Mouse (Mus musculus) ES-E14 (cell line): ENCODE data around the gene Anks1b. TPM values are rescaled to one million over a fixed set of nuclear protein-coding genes. Genes with fewer than 3 reads are reported as not detected.

ENCODE experiments used
- DNase-seq: peaks from one replicate; pipeline ENCODE4 v3.0.0-alpha.2; 2013; ENCODE audit warnings: low read depth, low spot score
- H3K27ac ChIP-seq: 2 replicates; pipeline ENCODE4 v1.5.1; 2012; ENCODE audit warnings: low read depth, mild to moderate bottlenecking, low read length, moderate library complexity, mixed read lengths; ENCODE audit not compliant: poor library complexity, insufficient read depth, severe bottlenecking
- H3K36me3 ChIP-seq: 2 replicates; pipeline ENCODE4 v1.6.1; 2012; ENCODE audit warnings: mild to moderate bottlenecking, low read length, moderate library complexity, mixed read lengths; ENCODE audit not compliant: control insufficient read depth, poor library complexity, insufficient read depth, severe bottlenecking
- H3K4me1 ChIP-seq, 2 experiments: fragments of 150-350 bp in 1 of 2; sonication (generic) in 1 of 2; 2 replicates each; pipeline ENCODE4 v1.6.1; 2012; ENCODE audit warnings: low read length in 2 of 2, mild to moderate bottlenecking in 1 of 2, mixed read lengths in 1 of 2; ENCODE audit not compliant: control insufficient read depth in 2 of 2, insufficient read depth in 2 of 2, poor library complexity in 1 of 2
- H3K4me3 ChIP-seq, 2 experiments: fragments of 150-350 bp in 1 of 2; sonication (generic) in 1 of 2; 2 replicates each; pipeline ENCODE4 v1.5.1; 2012; ENCODE audit warnings: low read length in 2 of 2, low read depth in 1 of 2, mild to moderate bottlenecking in 1 of 2, mixed read lengths in 1 of 2; ENCODE audit not compliant: insufficient read depth in 1 of 2, poor library complexity in 1 of 2, severe bottlenecking in 1 of 2
- H3K9ac ChIP-seq: 2 replicates; pipeline ENCODE4 v1.6.1; 2012; ENCODE audit warnings: low read depth, mild to moderate bottlenecking, low read length, mixed read lengths; ENCODE audit not compliant: poor library complexity, insufficient read depth, severe bottlenecking
- H3K9me3 ChIP-seq: fragments of 150-350 bp; sonication (generic); 2 replicates; pipeline ENCODE4 v1.6.1; 2012; ENCODE audit warnings: low read depth, mild to moderate bottlenecking, low read length; ENCODE audit not compliant: control insufficient read depth, insufficient read depth
- CHD2 ChIP-seq: IDR thresholded peaks from 2 replicates; pipeline ENCODE4 v1.6.1; 2014; ENCODE audit warnings: mild to moderate bottlenecking, low read depth, low read length, inconsistent platforms
- HCFC1 ChIP-seq: IDR thresholded peaks from 2 replicates; pipeline ENCODE4 v1.6.1; 2012; ENCODE audit warnings: low read length, inconsistent platforms, borderline replicate concordance; ENCODE audit not compliant: insufficient read depth
- MAFK ChIP-seq: IDR thresholded peaks from 2 replicates; pipeline ENCODE4 v1.6.1; 2014; ENCODE audit warnings: mild to moderate bottlenecking, low read depth, low read length, inconsistent platforms; ENCODE audit not compliant: insufficient read depth
- ZC3H11A ChIP-seq: IDR thresholded peaks from 2 replicates; pipeline ENCODE4 v1.6.1; 2012; ENCODE audit warnings: low read depth, mild to moderate bottlenecking, inconsistent platforms, low read length, borderline replicate concordance
- ZNF384 ChIP-seq: IDR thresholded peaks from 2 replicates; pipeline ENCODE4 v1.6.1; 2012; ENCODE audit warnings: low read depth, low read length, inconsistent platforms
- in situ Hi-C, 2 experiments: fragments of 600-800 bp; cut with MboI; formaldehyde crosslinking; loops; one replicate each; pipeline ENCODE4 v1.15.1; 2025; ENCODE audit warnings: low sequenced_read_pairs in 2 of 2, inconsistent platforms in 1 of 2; ENCODE audit not compliant: unreplicated experiment in 2 of 2
- total RNA-seq: library from RNA; depleted of rRNA; stranded (reverse); fragments of 300-350 nt; gene quantifications from 2 replicates; pipeline ENCODE4 v1.2.3, GENCODE M21; 2012

Gene Anks1b
- total RNA-seq, 1 experiment = 2.6 TPM

GRCm38 (mm10) chr10:90923476-90923875, 1050.2 kb downstream of the Anks1b start:
- Histone ChIP-seq H3K4me1 (no peaks in the 10 kb centered on the region), H3K9ac (no peak overlapping the region), H3K9me3 (no peaks in the 10 kb centered on the region), H3K27ac (no peak overlapping the region), H3K4me3 (no peak overlapping the region), H3K36me3 (no peaks in the 10 kb centered on the region)
- in situ Hi-C loops = no loop called here
- no peak for TF ChIP-seq MAFK
- TF ChIP-seq CHD2 = no peak
- no peak for TF ChIP-seq ZC3H11A
- no peak for TF ChIP-seq ZNF384
- no peak for TF ChIP-seq HCFC1
- no peak for DNase-seq

GRCm38 (mm10) chr10:90933088-90933487, 1059.8 kb downstream of the Anks1b start:
- Histone ChIP-seq H3K4me1 (no peaks in the 10 kb centered on the region), H3K27ac (no peak overlapping the region), H3K36me3 (no peaks in the 10 kb centered on the region), H3K4me3 (no peak overlapping the region), H3K9me3 (no peaks in the 10 kb centered on the region), H3K9ac (no peak overlapping the region)
- TF ChIP-seq HCFC1 (no peak), ZC3H11A (no peak), MAFK (no peak)
- no peak for DNase-seq
- in situ Hi-C loops = no loop called here

- H3K4me3 ChIP-seq = no peak overlapping the region
- in situ Hi-C loops = no loop called here
- DNase-seq = no peak
- H3K36me3 ChIP-seq = no peaks in the 10 kb centered on the region
- H3K9me3 ChIP-seq = no peaks in the 10 kb centered on the region
- no peak overlapping the region for H3K9ac ChIP-seq
- no peak for TF ChIP-seq ZC3H11A
- TF ChIP-seq ZNF384 = peak; percentile 47; the same call in 1 of the 2 replicates
- no peaks in the 10 kb centered on the region for H3K4me1 ChIP-seq
- H3K27ac ChIP-seq = no peak overlapping the region
These were observed 1061.4 kb downstream of the Anks1b start for GRCm38 (mm10) chr10:90934678-90935077.

GRCm38 (mm10) chr10:90937721-90938460, 1064.6 kb downstream of the Anks1b start:
- H3K27ac ChIP-seq = no peak overlapping the region
- TF ChIP-seq MAFK (no peak), CHD2 (no peak), ZNF384 (no peak), ZC3H11A (no peak), HCFC1 (no peak)
- H3K4me1 ChIP-seq = no peaks in the 10 kb centered on the region
- H3K36me3 ChIP-seq = no peaks in the 10 kb centered on the region
- no peaks in the 10 kb centered on the region for H3K9me3 ChIP-seq
- H3K4me3 ChIP-seq = no peak overlapping the region
- H3K9ac ChIP-seq = no peak overlapping the region
- DNase-seq = no peak
- in situ Hi-C loops = no loop called here
